Mouse (Mus musculus) hindbrain, embryonic 15.5 days (tissue): ENCODE results near the gene Syne4. TPM values are rescaled to one million over a fixed set of nuclear protein-coding genes. Genes with fewer than 3 reads are reported as not detected.

ENCODE experiments used
- ATAC-seq: fragments of 200-750 bp; cut with Nextera tagmentation; 2 replicates; pipeline ENCODE4 v1.8.0; 2017; ENCODE audit warnings: low read depth, moderate number of reproducible peaks, moderate TSS enrichment; ENCODE audit not compliant: low FRiP score
- H3K27ac ChIP-seq: fragments of 300-500 bp; sonication (generic); replicated peaks from 2 replicates; pipeline ENCODE4 v1.5.1; 2015; ENCODE audit warnings: mild to moderate bottlenecking, inconsistent platforms
- H3K27me3 ChIP-seq: fragments of 300-500 bp; sonication (generic); 2 replicates; pipeline ENCODE4 v1.6.1; 2015; ENCODE audit warnings: control low read depth, inconsistent platforms
- H3K36me3 ChIP-seq: fragments of 300-500 bp; sonication (generic); 2 replicates; pipeline ENCODE4 v1.6.1; 2015; ENCODE audit warnings: control low read depth, inconsistent platforms
- H3K4me1 ChIP-seq: fragments of 300-500 bp; sonication (generic); replicated peaks from 2 replicates; pipeline ENCODE4 v1.6.1; 2015; ENCODE audit warnings: control low read depth, inconsistent platforms
- H3K4me2 ChIP-seq: fragments of 300-500 bp; sonication (generic); 2 replicates; pipeline ENCODE4 v1.6.1; 2015; ENCODE audit warnings: moderate library complexity, mild to moderate bottlenecking, inconsistent platforms
- H3K4me3 ChIP-seq: fragments of 300-500 bp; sonication (generic); 2 replicates; pipeline ENCODE4 v1.5.1; 2015; ENCODE audit warnings: mild to moderate bottlenecking, inconsistent platforms
- H3K9ac ChIP-seq: fragments of 300-500 bp; sonication (generic); 2 replicates; pipeline ENCODE4 v1.6.1; 2015; ENCODE audit warnings: inconsistent platforms
- H3K9me3 ChIP-seq: fragments of 300-500 bp; sonication (generic); 2 replicates; pipeline ENCODE4 v1.6.1; 2016; ENCODE audit warnings: control low read depth, inconsistent platforms
- WGBS: fragments of 180-500 bp; shearing (Covaris S2); methylation state at CpG from one replicate; pipeline ENCODE4 v1.1.7; 2015; 5-methylcytosine and 5-hydroxymethylcytosine counted together
- polyA plus RNA-seq: library from polyadenylated mRNA; unstranded; fragments of >200 nt; fragmentation: Nextera tagmentation; extraction: Ambion mirVana; gene quantifications from 2 replicates; pipeline ENCODE4 v1.2.1, GENCODE M21; 2015

Syne4 gene
- polyA plus RNA-seq = 17.1 and 19.1 TPM in 2 replicates

DNA sequence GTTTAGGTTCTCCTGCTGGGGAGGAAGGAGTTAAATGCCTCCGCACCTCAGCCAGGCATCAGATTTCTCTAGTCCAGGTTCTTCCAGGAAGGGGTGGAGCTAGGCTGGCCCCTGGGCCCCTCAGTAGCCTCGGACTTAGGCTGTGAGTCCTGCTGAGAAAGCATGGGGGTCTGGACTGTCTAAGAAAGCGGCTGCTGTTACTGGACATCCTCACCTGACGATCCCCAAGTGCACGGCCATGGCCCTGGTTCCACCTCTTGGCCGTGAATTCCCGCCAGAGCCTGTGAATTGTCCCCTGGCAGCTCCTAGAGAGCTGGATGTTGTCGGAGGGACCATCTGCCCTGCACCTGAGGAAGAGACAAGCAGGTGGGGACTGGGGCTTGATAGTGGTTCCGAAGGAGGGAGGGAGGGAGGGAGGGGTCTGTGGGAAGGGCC, at the start of gene Syne4:
Gene Syne4 (plus strand): TSS at position 87 of the 435 bp plus-strand sequence.
- Histone ChIP-seq H3K9me3 (no peaks in the 10 kb centered on the region), H3K27me3 (no peaks in the 10 kb centered on the region), H3K4me3 (no peak within 1 kb of the TSS), H3K9ac (no peak within 1 kb of the TSS), H3K4me1 (peaks cover 8% of the 10 kb centered on the region), H3K27ac (no peak within 1 kb of the TSS), H3K4me2 (peak within 1 kb of the TSS; percentile 9; the same call in 1 of the 2 replicates), H3K36me3 (peaks cover 9% of the 10 kb centered on the region; the same call in 1 of the 2 replicates)
- 4% methylated on average over 9 of the region's 9 CpGs for WGBS
- ATAC-seq = no peak

DNA sequence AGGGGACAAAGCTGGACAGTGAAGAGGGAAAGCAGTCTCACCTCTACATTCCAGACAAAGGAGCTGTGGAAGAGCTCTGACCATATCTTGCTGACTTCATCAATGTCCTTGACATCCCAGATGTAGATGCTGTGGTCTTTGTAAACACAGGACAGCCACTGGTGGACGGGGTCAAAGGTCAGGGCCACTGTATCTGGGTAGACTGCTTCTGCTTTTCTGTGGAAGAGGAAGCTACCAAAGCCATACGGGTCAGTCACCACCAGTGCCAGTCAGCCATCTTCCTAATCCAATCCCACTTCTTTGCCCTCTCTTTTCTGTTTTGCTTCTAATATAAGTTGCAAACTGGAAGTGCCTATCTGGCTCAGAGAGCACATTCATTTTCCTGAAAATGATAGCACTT, 49.6 kb upstream of the Syne4 start:
- Histone ChIP-seq H3K9ac (no peak overlapping the region), H3K27me3 (no peaks in the 10 kb centered on the region), H3K4me2 (no peak overlapping the region), H3K9me3 (no peaks in the 10 kb centered on the region), H3K4me3 (no peak overlapping the region), H3K27ac (no peak overlapping the region), H3K4me1 (no peaks in the 10 kb centered on the region), H3K36me3 (no peaks in the 10 kb centered on the region)
- 80% methylated on average over 2 of the region's 2 CpGs for WGBS
- no peak for ATAC-seq

DNA sequence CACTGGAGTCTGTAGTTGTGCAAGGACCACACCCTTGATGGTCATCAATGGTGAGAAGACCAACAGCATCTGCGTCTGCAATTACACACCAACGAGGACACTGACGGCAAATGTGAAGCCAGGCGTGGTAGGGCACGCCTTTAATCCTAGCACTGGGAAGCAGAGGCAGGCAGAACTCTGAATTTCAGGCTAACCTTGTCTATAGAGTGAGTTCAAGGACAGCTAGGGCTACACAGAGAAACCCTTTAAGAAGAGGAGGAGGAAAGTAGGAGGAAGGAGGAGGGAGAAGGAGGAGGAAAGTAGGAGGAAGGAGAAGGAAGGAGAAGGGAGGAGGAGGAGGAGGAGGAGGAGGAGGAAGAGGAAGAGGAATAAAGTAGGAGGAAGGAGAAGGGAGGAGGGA, 49.1 kb upstream of the Syne4 start:
- Histone ChIP-seq H3K4me1 (no peaks in the 10 kb centered on the region), H3K4me2 (no peak overlapping the region), H3K36me3 (no peaks in the 10 kb centered on the region), H3K27me3 (no peaks in the 10 kb centered on the region), H3K9me3 (no peaks in the 10 kb centered on the region), H3K9ac (no peak overlapping the region), H3K4me3 (no peak overlapping the region), H3K27ac (no peak overlapping the region)
- 98% methylated on average over 5 of the region's 5 CpGs for WGBS
- no peak for ATAC-seq

DNA sequence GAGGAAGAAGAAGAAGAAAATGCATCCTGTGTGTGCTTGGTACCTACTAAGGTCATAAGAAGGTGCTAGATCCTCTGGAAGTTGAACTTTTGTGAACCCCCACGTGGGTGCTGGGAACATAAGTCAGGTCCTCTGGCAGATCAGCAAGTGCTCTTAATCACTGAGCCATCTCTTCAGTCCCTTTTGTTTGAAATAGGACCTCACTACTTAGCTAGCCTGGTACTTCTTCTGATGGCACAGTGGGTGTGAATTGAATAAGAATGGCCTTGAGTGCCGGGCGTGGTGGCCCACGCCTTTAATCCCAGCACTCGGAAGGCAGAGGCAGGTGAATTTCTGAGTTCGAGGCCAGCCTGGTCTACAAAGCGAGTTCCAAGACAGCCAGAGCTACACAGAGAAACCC, 48.7 kb upstream of the Syne4 start:
- Histone ChIP-seq H3K9ac (no peak overlapping the region), H3K4me3 (no peak overlapping the region), H3K4me1 (no peaks in the 10 kb centered on the region), H3K27me3 (no peaks in the 10 kb centered on the region), H3K36me3 (no peaks in the 10 kb centered on the region), H3K27ac (no peak overlapping the region), H3K9me3 (no peaks in the 10 kb centered on the region), H3K4me2 (no peak overlapping the region)
- ATAC-seq = no peak
- 91% methylated on average over 7 of the region's 7 CpGs for WGBS

DNA sequence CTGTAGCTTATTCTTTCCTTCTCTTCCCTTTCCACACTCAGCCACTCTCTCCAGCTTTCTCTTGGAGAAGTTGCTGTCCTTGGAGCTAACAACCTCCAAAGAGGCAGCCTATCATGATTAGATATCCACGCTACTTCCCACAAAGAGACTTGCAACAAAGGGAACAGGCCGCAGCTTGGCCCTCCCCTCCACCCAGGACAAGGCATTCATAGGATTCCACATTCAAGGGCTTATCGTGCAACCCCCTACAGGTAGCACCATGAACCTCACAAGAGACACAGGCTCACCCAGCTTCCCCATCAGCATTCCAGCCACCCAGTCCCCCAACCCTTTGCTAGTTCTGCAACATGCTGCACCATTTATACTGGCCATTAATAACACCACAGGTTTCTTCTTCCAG, 47.8 kb upstream of the Syne4 start:
- H3K36me3 ChIP-seq = no peaks in the 10 kb centered on the region
- no peaks in the 10 kb centered on the region for H3K27me3 ChIP-seq
- no peak overlapping the region for H3K9ac ChIP-seq
- H3K4me1 ChIP-seq = no peaks in the 10 kb centered on the region
- 84% methylated on average over 3 of the region's 3 CpGs for WGBS
- ATAC-seq = no peak
- H3K4me2 ChIP-seq = no peak overlapping the region
- H3K9me3 ChIP-seq = no peaks in the 10 kb centered on the region
- H3K27ac ChIP-seq = no peak overlapping the region
- no peak overlapping the region for H3K4me3 ChIP-seq

DNA sequence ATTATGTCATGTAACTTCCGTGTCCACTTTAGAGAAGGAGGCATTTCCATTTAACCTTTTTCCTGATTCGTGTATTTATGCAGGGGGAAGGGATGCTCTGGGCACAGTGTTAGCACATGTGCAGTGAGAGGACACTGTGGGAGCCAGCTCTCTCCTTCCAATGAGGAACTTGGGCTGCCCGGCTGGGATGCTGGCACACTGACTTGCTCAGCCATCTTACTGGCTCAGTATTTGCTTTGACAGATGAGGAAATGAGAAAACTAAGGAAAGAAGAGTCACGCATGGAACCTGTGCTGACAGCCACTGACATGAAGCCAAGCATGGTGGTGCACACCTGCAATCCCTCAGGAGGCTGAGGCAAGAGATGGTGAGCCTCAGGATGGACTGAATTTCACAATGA, 45.0 kb upstream of the Syne4 start:
- Histone ChIP-seq H3K9me3 (no peaks in the 10 kb centered on the region), H3K4me1 (no peaks in the 10 kb centered on the region), H3K4me3 (no peak overlapping the region), H3K27me3 (no peaks in the 10 kb centered on the region), H3K4me2 (no peak overlapping the region), H3K36me3 (no peaks in the 10 kb centered on the region), H3K9ac (no peak overlapping the region), H3K27ac (no peak overlapping the region)
- WGBS = 90% methylated on average over 4 of the region's 4 CpGs
- ATAC-seq = no peak

DNA sequence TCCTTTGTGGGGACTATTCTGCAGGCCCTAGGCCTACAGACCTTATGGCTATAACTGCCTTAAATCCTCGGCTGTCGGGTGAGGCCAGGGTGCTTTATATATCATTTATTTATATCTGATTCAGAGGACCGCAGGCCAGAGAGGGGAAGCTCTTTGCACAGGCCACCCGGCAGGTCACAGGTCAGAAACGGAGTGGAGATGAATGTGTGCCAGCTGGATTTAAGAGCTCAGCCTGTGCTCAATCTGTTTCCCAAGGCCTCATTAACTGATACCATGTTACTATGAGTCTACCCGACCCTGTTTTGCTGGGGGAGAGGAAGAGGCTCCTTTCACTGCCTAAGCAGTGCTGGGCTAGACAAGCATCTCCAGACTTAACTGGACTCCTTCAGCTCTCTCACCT, 40.2 kb upstream of the Syne4 start:
- Histone ChIP-seq H3K27me3 (no peaks in the 10 kb centered on the region), H3K4me1 (peaks cover 2% of the 10 kb centered on the region), H3K36me3 (no peaks in the 10 kb centered on the region), H3K4me3 (no peak overlapping the region), H3K4me2 (no peak overlapping the region), H3K27ac (no peak overlapping the region), H3K9ac (no peak overlapping the region), H3K9me3 (no peaks in the 10 kb centered on the region)
- 83% methylated on average over 6 of the region's 6 CpGs for WGBS
- ATAC-seq = no peak

DNA sequence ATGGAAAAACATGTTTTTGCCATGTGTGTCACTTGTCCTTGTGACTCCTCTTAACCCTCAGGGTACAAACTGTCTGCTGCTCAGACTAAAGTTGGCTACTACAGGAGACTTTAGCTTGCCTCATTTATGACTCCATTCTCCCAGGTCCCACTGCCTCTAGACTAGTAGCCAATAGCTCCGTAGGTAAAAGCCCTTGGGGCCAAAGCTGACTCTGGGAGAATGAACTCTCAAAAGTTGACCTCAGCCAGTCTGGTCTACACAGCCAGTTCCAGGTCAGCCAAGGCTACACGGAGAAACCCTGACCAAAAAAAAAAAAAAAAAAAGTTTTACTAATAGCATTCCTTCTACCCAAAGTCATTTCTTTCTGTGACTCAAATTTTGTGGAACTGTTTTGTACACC, 35.7 kb upstream of the Syne4 start:
- Histone ChIP-seq H3K36me3 (no peaks in the 10 kb centered on the region), H3K4me2 (0 out of 2 replicates have a peak overlapping the region, but pooled peaks have one; percentile 89), H3K9ac (no peak overlapping the region), H3K4me3 (peak overlapping the region; percentile 54; the same call in 1 of the 2 replicates), H3K27me3 (no peaks in the 10 kb centered on the region), H3K9me3 (no peaks in the 10 kb centered on the region), H3K27ac (no peak overlapping the region), H3K4me1 (peaks cover 14% of the 10 kb centered on the region)
- 57% methylated on average over 2 of the region's 2 CpGs for whole genome bisulfite sequencing
- ATAC-seq = no peak

DNA sequence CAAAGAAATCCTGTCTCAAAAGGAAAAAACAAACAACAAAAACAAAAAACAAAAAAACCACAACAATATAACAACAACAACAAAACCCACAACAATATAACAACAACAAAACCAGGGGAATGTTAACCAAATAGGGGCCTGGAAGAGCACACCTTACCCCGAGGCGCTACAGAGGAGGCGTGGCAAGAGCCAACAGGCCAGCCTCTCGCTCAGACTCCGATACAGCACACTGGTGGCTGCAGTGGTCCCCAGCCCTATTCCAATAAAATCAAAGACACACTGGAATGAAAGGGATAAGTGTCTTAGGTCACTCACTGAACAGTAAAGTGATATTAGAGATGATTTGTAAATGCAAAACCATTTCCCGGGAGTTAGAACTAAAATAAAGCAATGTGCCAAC, 35.1 kb upstream of the Syne4 start:
- H3K4me2 ChIP-seq = peak overlapping the region; percentile 89
- H3K27me3 ChIP-seq = no peaks in the 10 kb centered on the region
- peak overlapping the region; percentile 54 for H3K4me3 ChIP-seq
- H3K4me1 ChIP-seq = peaks cover 14% of the 10 kb centered on the region
- no peak for ATAC-seq
- peak overlapping the region; percentile 96 for H3K27ac ChIP-seq
- no peaks in the 10 kb centered on the region for H3K9me3 ChIP-seq
- H3K36me3 ChIP-seq = no peaks in the 10 kb centered on the region
- WGBS = 0% methylated on average over 6 of the region's 6 CpGs
- peak overlapping the region; percentile 67 for H3K9ac ChIP-seq

DNA sequence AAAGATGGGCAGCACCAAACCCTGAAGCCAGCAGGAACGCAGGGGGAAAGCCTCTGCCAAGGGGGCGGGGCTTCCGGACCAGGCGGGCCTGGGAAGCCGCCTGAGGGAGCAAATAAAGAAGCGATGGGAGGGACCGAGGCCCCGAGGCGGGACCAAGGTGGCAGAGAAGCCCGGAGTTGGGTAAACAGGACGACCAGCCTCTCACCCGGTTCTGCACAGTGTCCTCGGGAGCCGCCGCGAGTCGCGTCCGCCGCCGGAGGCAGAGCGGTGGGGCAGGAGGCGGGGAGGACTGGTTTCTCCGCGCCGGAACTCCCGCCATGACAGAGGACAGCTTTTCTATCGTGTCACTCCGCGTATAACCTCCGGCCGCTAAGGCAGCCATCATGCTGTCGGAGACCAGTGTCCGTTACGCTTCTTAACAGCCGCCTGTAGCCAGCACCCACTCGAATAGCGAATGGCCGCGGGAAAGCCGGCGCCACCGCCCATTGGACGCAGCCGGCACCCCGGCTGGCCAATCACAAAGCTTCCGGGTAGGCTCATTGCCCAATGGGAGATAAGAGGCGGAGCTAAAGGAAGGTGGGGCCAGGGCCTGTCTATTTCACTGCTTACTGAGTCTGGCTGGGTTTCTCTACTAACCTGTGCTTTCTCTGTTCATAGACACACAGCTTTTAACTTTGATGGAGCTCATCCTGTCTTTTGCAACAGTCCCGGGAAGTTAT, 34.5 kb upstream of the Syne4 start, which contains the start of the genes Thap8 and Wdr62:
Gene Thap8 (plus strand): TSS at position 144 of the 719 bp plus-strand sequence.
Gene Wdr62 (minus strand): TSS at position 469 of the 719 bp plus-strand sequence.
- ATAC-seq = peak; percentile 96

DNA sequence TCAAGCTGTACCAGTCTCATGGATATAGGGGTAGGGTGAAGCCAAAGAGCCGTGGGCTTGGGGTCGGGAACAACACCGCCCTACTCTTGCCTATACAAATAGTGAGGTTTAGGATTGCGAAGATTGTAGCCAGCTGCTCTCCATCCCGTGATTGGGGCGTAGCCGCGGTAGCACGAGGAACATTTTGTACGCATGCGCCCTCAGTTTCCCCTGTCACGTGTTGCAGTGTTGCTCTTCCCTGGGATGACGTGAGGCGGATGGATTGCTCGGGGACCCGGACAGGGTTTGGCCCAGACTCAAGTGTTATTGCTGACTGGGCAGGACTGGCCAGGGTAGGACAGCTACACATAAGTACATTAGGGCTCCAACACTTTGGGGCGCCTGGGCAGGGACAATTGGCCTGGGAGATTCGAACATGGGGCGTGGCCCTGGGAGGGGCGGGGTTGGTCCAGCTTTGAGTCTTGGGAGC, 33.9 kb upstream of the Syne4 start:
- H3K4me3 ChIP-seq = peak overlapping the region; percentile 54
- peak; percentile 88 for ATAC-seq
- H3K27ac ChIP-seq = peak overlapping the region; percentile 96
- H3K9ac ChIP-seq = peak overlapping the region; percentile 67
- no peaks in the 10 kb centered on the region for H3K27me3 ChIP-seq
- peak overlapping the region; percentile 89 for H3K4me2 ChIP-seq
- H3K36me3 ChIP-seq = no peaks in the 10 kb centered on the region
- H3K4me1 ChIP-seq = peaks cover 14% of the 10 kb centered on the region
- WGBS = 1% methylated on average over 20 of the region's 20 CpGs
- no peaks in the 10 kb centered on the region for H3K9me3 ChIP-seq

More for the DNA sequence above, 34.5 kb upstream of the Syne4 start, which contains the start of the genes Thap8 and Wdr62:
- H3K4me2 ChIP-seq = peak within 1 kb of the TSS; percentile 89
- peaks cover 14% of the 10 kb centered on the region for H3K4me1 ChIP-seq
- no peaks in the 10 kb centered on the region for H3K27me3 ChIP-seq
- peak within 1 kb of the TSS; percentile 96 for H3K27ac ChIP-seq
- H3K9ac ChIP-seq = peak within 1 kb of the TSS; percentile 67
- H3K4me3 ChIP-seq = peak within 1 kb of the TSS; percentile 54
- H3K36me3 ChIP-seq = no peaks in the 10 kb centered on the region
- under 1% methylated on average over 49 of the region's 49 CpGs for WGBS
- H3K9me3 ChIP-seq = no peaks in the 10 kb centered on the region

DNA sequence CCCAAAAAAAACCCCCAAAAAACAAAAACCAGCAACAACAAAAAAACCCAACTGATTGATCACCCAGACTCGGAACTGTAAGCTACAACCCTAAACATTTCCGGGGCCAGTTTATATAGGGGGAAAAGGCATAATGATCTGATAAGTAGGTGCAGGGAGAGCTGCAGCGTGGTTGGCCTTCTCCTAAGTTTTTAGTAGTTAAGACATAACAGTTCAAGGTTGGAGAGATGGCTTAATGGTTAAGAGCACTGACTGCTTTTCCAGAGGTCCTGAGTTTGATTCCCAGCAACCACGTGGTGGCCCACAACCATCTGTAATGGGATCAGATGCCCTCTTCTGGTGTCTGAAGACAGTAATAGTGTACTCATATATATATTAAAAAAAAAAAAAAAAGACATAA, 33.1 kb upstream of the Syne4 start:
- Histone ChIP-seq H3K36me3 (no peaks in the 10 kb centered on the region), H3K4me1 (peaks cover 14% of the 10 kb centered on the region), H3K4me3 (peak overlapping the region; percentile 54), H3K4me2 (peak overlapping the region; percentile 89), H3K9ac (no peak overlapping the region), H3K27ac (peak overlapping the region; percentile 96), H3K27me3 (no peaks in the 10 kb centered on the region), H3K9me3 (no peaks in the 10 kb centered on the region)
- WGBS = 80% methylated on average over 4 of the region's 4 CpGs
- ATAC-seq = no peak
